Mouse (Mus musculus): ENCODE data around the gene Fkbp1a.

DNA sequence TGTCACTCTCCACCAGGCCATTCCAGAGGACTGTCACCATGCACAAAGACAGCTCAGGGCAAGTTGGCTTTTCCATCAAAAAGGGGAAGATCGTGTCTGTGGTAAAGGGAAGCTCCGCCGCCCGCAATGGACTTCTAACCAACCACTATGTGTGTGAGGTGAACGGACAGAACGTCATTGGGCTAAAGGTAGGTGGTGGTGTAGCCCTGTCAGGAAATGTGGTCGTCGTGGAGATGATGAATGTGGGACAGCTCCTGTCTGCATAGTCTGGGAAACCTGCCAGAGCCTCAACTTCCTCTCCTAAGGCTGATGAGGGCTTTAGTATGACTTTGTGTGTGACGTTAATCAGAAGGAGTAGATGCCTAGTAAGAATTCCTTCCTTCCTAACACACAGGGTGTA lies 45.0 kb downstream of the Fkbp1a start:
- TF ChIP-seq CTCF (conservative IDR thresholded peaks at IDR 0.05; ENCODE audit: insufficient read depth, insufficient read length, low read depth, low read length) (no peak), POLR2A (IDR thresholded peaks at IDR 0.05; ENCODE audit: low read depth, low read length) (no peak)
